Mouse (Mus musculus): Measurements from ENCODE around the gene Rnd2. TPM values are rescaled to one million over a fixed set of nuclear protein-coding genes. Genes with fewer than 3 reads are reported as not detected.
"Not testable (repeated sequence)": the region's sequence is repeated elsewhere in the genome, so short reads cannot be mapped to it uniquely, and the experiment has no call there.

Gene Rnd2
- polyA plus RNA-seq, 1 experiment, result 17.7 TPM

DNA sequence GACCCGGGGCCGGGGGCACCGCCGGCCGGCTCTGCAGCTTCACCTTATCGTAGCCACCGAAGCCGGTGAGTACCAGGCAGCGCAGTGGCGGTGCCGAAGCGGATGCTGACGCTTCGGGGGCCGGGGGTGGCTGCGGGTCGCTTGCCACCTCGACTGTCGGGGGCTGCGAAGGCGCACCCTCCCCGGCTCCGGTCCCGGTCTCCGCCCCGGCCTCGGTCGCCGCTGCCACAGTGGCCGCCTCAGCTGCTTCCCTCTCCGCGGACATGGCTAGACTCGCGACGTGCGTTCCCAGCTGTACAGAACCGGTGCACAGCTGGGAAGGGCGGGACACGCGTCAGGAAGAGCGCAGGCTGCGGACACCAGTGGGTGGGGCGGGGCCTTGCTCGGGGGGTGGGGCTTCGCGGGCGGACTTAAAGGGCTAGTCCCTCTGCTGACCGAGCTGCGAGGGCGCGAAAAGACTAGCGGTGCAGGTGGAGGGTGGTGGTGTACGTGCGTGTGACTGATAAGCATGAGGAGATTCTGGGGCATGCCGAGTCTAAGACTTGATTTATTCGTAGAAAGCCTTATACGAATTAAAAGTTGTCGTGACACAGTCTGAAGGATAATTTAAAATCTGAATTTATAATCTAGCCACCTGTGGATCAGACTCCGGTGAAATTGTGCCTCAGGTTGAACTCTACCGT, 1.2 kb downstream of the Rnd2 start, which contains the start of gene Vat1:
Gene Vat1, minus strand, starts transcription at position 362 of the 683 bp plus-strand sequence.
- WGBS, result under 1% methylated on average over 60 of the region's 60 CpGs
- peak; percentile 74 for DNase-seq
- Histone ChIP-seq H3K4me1 (ENCODE audit: control insufficient read depth, insufficient read depth, low read length) (peaks cover 6% of the 10 kb centered on the region), H3K4me3 (replicated peaks; ENCODE audit: extremely low read depth, low read depth, low read length) (peak within 1 kb of the TSS; percentile 96)
- no peak for TF ChIP-seq CTCF (IDR thresholded peaks at IDR 0.05; ENCODE audit: insufficient read depth, low read length)
- TF ChIP-seq POLR2A (IDR thresholded peaks at IDR 0.05; ENCODE audit: borderline replicate concordance, extremely low read depth, low read depth, low read length), result peak; percentile 89; the same call in 1 of the 2 replicates

DNA sequence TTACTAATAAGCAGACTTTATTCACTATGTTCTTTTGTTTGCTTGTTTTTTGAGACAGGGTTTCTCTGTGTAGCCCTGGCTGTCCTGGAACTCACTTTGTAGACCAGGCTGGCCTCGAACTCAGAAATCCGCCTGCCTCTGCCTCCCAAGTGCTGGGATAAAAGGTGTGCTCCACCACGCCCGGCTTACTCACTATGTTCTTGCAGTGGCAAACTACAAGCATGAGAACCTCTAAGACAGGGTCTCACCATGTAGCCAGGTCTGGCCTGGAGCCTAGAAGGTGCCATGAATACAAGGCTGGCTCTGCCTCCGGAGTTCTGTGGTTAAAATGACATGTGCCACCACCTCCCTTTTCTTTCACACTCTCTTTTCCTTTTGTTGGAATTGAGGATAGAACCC, 1.8 kb downstream of the Rnd2 start:
- not testable (repeated sequence) for DNase-seq; H3K4me3 ChIP-seq (replicated peaks; ENCODE audit: extremely low read depth, low read depth, low read length); H3K4me1 ChIP-seq (ENCODE audit: control insufficient read depth, insufficient read depth, low read length)
- 52% methylated on average over 5 of the region's 5 CpGs for WGBS

- WGBS, result under 1% methylated on average over 53 of the region's 54 CpGs
- TF ChIP-seq POLR2A (IDR thresholded peaks at IDR 0.05; ENCODE audit: borderline replicate concordance, extremely low read depth, low read depth, low read length) (no peak), CTCF (IDR thresholded peaks at IDR 0.05; ENCODE audit: insufficient read depth, low read length) (peak; percentile 31)
- H3K4me1 ChIP-seq (ENCODE audit: control insufficient read depth, insufficient read depth, low read length), result peaks cover 6% of the 10 kb centered on the region
- DNase-seq, result peak; percentile 74
- H3K4me3 ChIP-seq (replicated peaks; ENCODE audit: extremely low read depth, low read depth, low read length), result peak overlapping the region; percentile 87
Measured at GRCm38 (mm10) chr11:101467477-101468262, 2.9 kb downstream of the Rnd2 start.

DNA sequence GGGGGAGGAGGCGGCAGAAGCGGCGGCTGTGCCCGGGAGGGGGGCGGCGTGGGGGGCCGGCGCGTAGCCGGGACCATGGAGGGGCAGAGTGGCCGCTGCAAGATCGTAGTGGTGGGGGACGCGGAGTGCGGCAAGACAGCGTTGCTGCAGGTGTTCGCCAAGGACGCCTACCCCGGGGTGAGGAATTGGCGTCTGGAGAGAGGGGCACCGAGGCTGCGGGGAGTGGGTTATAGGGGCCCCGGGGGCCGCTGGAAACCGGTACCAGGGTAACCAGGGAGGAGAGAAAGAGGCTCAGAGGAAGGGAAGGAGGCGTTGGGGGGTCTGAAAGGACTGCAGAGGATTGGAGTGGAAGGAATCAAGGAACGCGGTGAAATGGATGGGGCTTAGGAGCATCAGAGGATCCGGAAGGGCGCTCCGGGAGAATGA, 3.5 kb downstream of the Rnd2 start:
- WGBS, result under 1% methylated on average over 24 of the region's 31 CpGs
- peak; percentile 52 for DNase-seq
- peaks cover 6% of the 10 kb centered on the region for H3K4me1 ChIP-seq (ENCODE audit: control insufficient read depth, insufficient read depth, low read length)
- H3K4me3 ChIP-seq (replicated peaks; ENCODE audit: extremely low read depth, low read depth, low read length), result peak overlapping the region; percentile 65
- TF ChIP-seq POLR2A (IDR thresholded peaks at IDR 0.05; ENCODE audit: borderline replicate concordance, extremely low read depth, low read depth, low read length), result no peak
- TF ChIP-seq CTCF (IDR thresholded peaks at IDR 0.05; ENCODE audit: insufficient read depth, low read length), result no peak

GRCm38 (mm10) chr11:101468731-101469130, 3.9 kb downstream of the Rnd2 start:
- no peak for TF ChIP-seq POLR2A (IDR thresholded peaks at IDR 0.05; ENCODE audit: borderline replicate concordance, extremely low read depth, low read depth, low read length)
- TF ChIP-seq CTCF (IDR thresholded peaks at IDR 0.05; ENCODE audit: insufficient read depth, low read length), result no peak
- no peak for DNase-seq
- Histone ChIP-seq H3K4me3 (replicated peaks; ENCODE audit: extremely low read depth, low read depth, low read length) (peak overlapping the region; percentile 20), H3K4me1 (ENCODE audit: control insufficient read depth, insufficient read depth, low read length) (peaks cover 3% of the 10 kb centered on the region)
- 12% methylated on average over 13 of the region's 13 CpGs for WGBS

DNA sequence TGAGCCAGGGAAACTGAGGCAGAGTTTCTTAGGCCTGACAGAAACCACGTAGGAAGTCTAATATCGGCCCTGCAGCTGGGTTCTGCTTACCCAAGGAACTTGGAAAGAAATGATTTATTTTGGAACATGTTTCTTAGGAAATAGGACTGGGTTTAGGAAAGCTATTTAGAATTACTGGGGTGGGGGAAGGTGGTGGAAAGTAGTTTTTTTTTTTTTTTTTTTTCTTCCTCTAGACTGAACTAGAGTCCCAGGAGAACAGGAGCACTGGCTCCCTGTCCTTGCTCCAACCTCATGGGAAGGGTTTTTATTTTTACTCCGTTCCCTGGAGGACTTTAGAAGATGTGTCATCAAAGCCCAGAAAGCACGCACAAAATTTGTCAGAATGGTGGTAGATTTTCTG, 4.4 kb downstream of the Rnd2 start:
- Histone ChIP-seq H3K4me1 (ENCODE audit: control insufficient read depth, insufficient read depth, low read length) (peaks cover 2% of the 10 kb centered on the region), H3K4me3 (replicated peaks; ENCODE audit: extremely low read depth, low read depth, low read length) (no peak overlapping the region)
- TF ChIP-seq CTCF (IDR thresholded peaks at IDR 0.05; ENCODE audit: insufficient read depth, low read length) (no peak), POLR2A (IDR thresholded peaks at IDR 0.05; ENCODE audit: borderline replicate concordance, extremely low read depth, low read depth, low read length) (no peak)
- no peak for DNase-seq
- 70% methylated on average over 4 of the region's 4 CpGs for WGBS

- Histone ChIP-seq H3K4me1 (ENCODE audit: control insufficient read depth, insufficient read depth, low read length) (peaks cover 2% of the 10 kb centered on the region), H3K4me3 (replicated peaks; ENCODE audit: extremely low read depth, low read depth, low read length) (no peak overlapping the region)
- WGBS, result 57% methylated on average over 7 of the region's 7 CpGs
- no peak for DNase-seq
- no peak for TF ChIP-seq CTCF (IDR thresholded peaks at IDR 0.05; ENCODE audit: insufficient read depth, low read length)
- TF ChIP-seq POLR2A (IDR thresholded peaks at IDR 0.05; ENCODE audit: borderline replicate concordance, extremely low read depth, low read depth, low read length), result no peak
Measured at GRCm38 (mm10) chr11:101470206-101470605, 5.4 kb downstream of the Rnd2 start.

DNA sequence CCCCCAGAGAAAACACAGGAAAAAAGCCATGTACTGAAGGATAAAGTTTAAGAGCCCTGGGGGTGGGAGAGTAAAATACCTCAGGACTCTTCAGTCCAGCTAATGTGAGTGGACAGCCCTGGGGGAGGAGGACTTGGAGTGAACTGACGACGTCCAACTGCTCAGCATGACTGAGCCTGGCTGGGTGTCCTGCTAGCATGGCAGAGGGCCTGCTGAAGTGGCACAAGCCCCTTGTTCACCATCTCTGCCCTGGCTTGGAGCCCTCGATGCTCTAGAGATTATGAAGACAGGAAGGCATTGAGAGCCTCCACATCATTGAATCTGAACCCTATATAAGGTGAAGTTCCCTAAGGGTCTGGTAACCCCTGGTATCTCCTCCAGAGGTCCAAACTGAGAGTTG, 7.1 kb downstream of the Rnd2 start:
- Histone ChIP-seq H3K4me3 (replicated peaks; ENCODE audit: extremely low read depth, low read depth, low read length) (no peak overlapping the region), H3K4me1 (ENCODE audit: control insufficient read depth, insufficient read depth, low read length) (peaks cover 2% of the 10 kb centered on the region; the same call in 1 of the 2 replicates)
- TF ChIP-seq CTCF (IDR thresholded peaks at IDR 0.05; ENCODE audit: insufficient read depth, low read length) (no peak), POLR2A (IDR thresholded peaks at IDR 0.05; ENCODE audit: borderline replicate concordance, extremely low read depth, low read depth, low read length) (no peak)
- DNase-seq, result no peak
- 51% methylated on average over 3 of the region's 3 CpGs for WGBS

GRCm38 (mm10) chr11:101472336-101472735, 7.5 kb downstream of the Rnd2 start:
- Histone ChIP-seq H3K4me1 (ENCODE audit: control insufficient read depth, insufficient read depth, low read length) (no peaks in the 10 kb centered on the region; the same call in 1 of the 2 replicates), H3K4me3 (replicated peaks; ENCODE audit: extremely low read depth, low read depth, low read length) (no peak overlapping the region)
- no peak for DNase-seq
- WGBS, result 67% methylated on average over 7 of the region's 7 CpGs
- TF ChIP-seq POLR2A (IDR thresholded peaks at IDR 0.05; ENCODE audit: borderline replicate concordance, extremely low read depth, low read depth, low read length), result no peak
- TF ChIP-seq CTCF (IDR thresholded peaks at IDR 0.05; ENCODE audit: insufficient read depth, low read length), result no peak

DNA sequence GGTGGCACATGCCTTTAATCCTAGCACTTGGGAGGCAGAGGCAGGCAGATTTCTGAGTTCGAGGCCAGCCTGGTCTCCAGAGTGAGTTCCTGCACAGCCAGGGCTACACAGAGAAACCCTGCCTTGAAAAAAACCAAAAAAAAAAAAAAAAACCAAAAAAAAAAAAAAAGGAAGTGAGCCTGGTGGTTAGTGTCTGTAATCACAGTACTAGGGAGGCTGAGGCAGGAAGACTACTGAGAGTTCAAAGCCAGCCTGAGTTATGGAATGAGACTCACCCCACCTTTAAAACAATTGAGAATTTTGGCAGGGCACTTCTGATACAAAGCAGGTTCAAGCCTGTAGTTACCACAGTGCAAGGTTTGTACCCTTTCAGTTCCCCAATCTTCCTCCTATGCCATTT, 8.9 kb downstream of the Rnd2 start:
- not testable (repeated sequence) for H3K4me3 ChIP-seq (replicated peaks; ENCODE audit: extremely low read depth, low read depth, low read length); H3K4me1 ChIP-seq (ENCODE audit: control insufficient read depth, insufficient read depth, low read length); DNase-seq
- WGBS, result 84% methylated on average over 1 of the region's 1 CpGs

Data from lung, adult 2 months (tissue).